Mouse (Mus musculus) stomach, postnatal 0 days (tissue): ENCODE results near the gene Mast4.

Source experiments
- CTCF ChIP-seq: IDR thresholded peaks from 2 replicates; pipeline ENCODE4 v1.5.1; 2016; ENCODE audit warnings: antibody characterized with exemption, low read depth, mild to moderate bottlenecking, moderate library complexity
- EP300 ChIP-seq: optimal IDR thresholded peaks from 2 replicates; pipeline ENCODE3; 2016; ENCODE audit warnings: antibody characterized with exemption

GRCm38 (mm10) chr13:102725906-102726305 lies 608.4 kb downstream of the Mast4 start:
- no peak for TF ChIP-seq CTCF
- no peak for TF ChIP-seq EP300
